Mouse (Mus musculus) G1E (cell line): Measurements from ENCODE around the gene Fam169b.

ENCODE experiments used
- CTCF ChIP-seq: IDR thresholded peaks from 2 replicates; pipeline ENCODE4 v1.5.1; 2012; ENCODE audit warnings: low read depth, low read length, inconsistent platforms, mixed read lengths
- GATA1 ChIP-seq: IDR thresholded peaks from 2 replicates; pipeline ENCODE4 v1.6.1; 2012; ENCODE audit warnings: borderline replicate concordance, low read length, inconsistent platforms, mixed read lengths
- GATA2 ChIP-seq: IDR thresholded peaks from 2 replicates; pipeline ENCODE4 v1.6.1; 2012; ENCODE audit warnings: low read depth, low read length, inconsistent platforms, borderline replicate concordance
- POLR2AphosphoS5 ChIP-seq: IDR thresholded peaks from 2 replicates; pipeline ENCODE4 v1.6.1; 2012; ENCODE audit warnings: low read depth, low read length, inconsistent platforms; ENCODE audit not compliant: insufficient replicate concordance
- TAL1 ChIP-seq: conservative IDR thresholded peaks from 2 replicates; pipeline ENCODE4 v1.6.1; 2012; ENCODE audit warnings: low read depth, low read length, inconsistent platforms, mixed read lengths

DNA sequence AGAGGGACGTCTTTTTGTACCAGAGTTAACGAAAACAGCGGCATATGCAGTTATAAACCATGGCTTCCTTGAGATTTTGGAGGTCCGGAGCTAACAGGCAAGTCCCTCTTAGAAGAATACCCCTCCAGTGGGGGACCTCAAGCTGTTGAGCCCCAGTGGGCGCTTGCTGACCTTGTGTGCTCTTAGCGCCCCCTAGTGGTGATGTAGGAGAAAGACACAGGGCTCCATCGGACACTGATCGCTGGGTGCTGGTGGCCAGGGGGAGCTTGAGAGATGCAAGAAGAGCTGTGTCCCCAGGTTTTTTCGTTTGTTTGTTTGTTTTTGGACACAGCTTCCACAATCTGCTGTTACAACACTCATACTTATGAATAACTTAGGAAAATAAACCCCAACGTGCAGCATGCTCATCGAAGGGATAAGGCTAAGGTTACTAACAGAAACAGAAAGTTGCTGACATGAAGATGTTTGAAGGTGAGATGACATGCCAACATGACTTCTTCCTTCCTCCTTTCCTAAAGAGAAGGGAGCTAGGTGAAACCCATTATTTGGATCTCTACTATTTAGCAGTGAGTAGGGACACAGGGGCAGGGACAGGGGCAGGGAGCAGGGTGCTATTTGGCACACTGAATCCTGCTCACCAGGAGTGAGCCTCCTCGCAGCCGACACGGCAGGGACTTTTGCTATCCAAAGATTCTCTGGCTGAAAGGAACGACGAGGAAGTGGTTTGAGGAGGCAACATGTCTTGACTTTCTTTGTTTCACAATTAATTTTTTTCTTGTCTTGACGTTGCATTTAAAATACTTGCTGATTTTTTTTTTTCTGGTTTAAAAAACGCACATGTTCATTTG is 29.2 kb downstream of the Fam169b start:
- no peak for TF ChIP-seq POLR2AphosphoS5
- peak; percentile 50 for TF ChIP-seq CTCF
- no peak for TF ChIP-seq GATA1
- no peak for TF ChIP-seq GATA2
- no peak for TF ChIP-seq TAL1
